Mouse (Mus musculus) forebrain, embryonic 16.5 days (tissue): Measurements from ENCODE around the gene Ddr1. TPM values are rescaled to one million over a fixed set of nuclear protein-coding genes. Genes with fewer than 3 reads are reported as not detected.

ENCODE experiments used
- ATAC-seq: fragments of 200-750 bp; cut with Nextera tagmentation; 2 replicates; pipeline ENCODE4 v1.8.0; 2017; ENCODE audit warnings: mild to moderate bottlenecking, moderate library complexity
- H3K27ac ChIP-seq: fragments of 300-500 bp; sonication (generic); 2 replicates; pipeline ENCODE4 v1.5.1; 2014; ENCODE audit warnings: low read length, control low read depth
- H3K27me3 ChIP-seq: fragments of 300-500 bp; sonication (generic); replicated peaks from 2 replicates; pipeline ENCODE4 v1.6.1; 2014; ENCODE audit warnings: low read length; ENCODE audit not compliant: control insufficient read depth, insufficient read depth
- H3K36me3 ChIP-seq: fragments of 300-500 bp; sonication (generic); 2 replicates; pipeline ENCODE4 v1.6.1; 2014; ENCODE audit not compliant: control insufficient read depth, insufficient read depth
- H3K4me1 ChIP-seq: fragments of 300-500 bp; sonication (generic); replicated peaks from 2 replicates; pipeline ENCODE4 v1.6.1; 2014; ENCODE audit warnings: low read length; ENCODE audit not compliant: control insufficient read depth, insufficient read depth
- H3K4me2 ChIP-seq: fragments of 300-500 bp; sonication (generic); 2 replicates; pipeline ENCODE4 v1.6.1; 2014; ENCODE audit warnings: mild to moderate bottlenecking, low read length, control low read depth
- H3K4me3 ChIP-seq: fragments of 300-500 bp; sonication (generic); replicated peaks from 2 replicates; pipeline ENCODE4 v1.5.1; 2014; ENCODE audit warnings: mild to moderate bottlenecking, low read length, control low read depth
- H3K9ac ChIP-seq: fragments of 300-500 bp; sonication (generic); replicated peaks from 2 replicates; pipeline ENCODE4 v1.6.1; 2014; ENCODE audit warnings: low read depth, low read length, control low read depth
- H3K9me3 ChIP-seq: fragments of 300-500 bp; sonication (generic); 2 replicates; pipeline ENCODE4 v1.6.1; 2016; ENCODE audit warnings: low read length; ENCODE audit not compliant: control insufficient read depth
- WGBS: fragments of 180-500 bp; shearing (Covaris S2); extraction: QIAGEN DNeasy Blood & Tissue Kit; methylation state at CpG from one replicate; pipeline ENCODE4 v1.1.7; 2014; 5-methylcytosine and 5-hydroxymethylcytosine counted together
- polyA plus RNA-seq: library from polyadenylated mRNA; unstranded; fragments of >200 nt; fragmentation: Nextera tagmentation; extraction: Ambion mirVana; gene quantifications from 2 replicates; pipeline ENCODE4 v1.2.1, GENCODE M21; 2015

The Ddr1 gene
- polyA plus RNA-seq, 1 experiment from 2014 or later: 113 TPM

DNA sequence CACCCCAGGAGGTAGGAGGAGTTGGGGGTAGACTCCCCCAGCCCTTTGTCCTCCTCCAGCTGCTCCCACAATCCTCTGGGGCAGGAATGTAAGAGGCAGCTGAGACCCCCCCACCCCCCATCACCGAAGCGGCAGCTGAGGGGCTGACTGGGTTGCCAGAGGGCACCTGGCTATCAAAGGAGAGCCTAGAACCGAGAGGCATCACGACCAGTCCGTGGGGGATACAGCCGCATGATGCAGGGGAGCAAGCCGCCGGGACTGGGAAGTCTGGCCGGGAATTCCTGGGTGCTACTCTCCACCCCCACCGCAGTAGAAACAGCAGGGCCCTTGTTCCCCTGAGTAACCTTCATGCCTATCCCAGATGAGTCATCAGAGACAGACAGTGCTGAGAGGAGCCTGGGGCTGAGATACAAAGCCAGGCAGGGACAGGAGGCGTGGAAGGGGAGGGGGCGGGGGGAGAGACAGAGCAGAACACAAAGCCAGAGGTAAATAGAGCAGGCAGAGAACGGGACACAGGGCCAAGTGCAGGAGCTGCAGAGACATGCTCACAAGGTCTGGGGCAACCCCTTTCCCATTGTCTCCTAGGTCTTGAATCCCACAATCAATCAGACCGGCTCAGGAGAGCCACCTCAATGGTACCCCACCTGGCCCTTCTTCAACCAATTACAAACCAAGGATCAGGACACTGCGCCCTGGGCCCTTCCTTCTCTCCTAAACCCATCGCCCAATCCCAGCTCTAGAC, 6.5 kb downstream of the Ddr1 start:
- under 1% methylated on average over 16 of the region's 16 CpGs for WGBS

DNA sequence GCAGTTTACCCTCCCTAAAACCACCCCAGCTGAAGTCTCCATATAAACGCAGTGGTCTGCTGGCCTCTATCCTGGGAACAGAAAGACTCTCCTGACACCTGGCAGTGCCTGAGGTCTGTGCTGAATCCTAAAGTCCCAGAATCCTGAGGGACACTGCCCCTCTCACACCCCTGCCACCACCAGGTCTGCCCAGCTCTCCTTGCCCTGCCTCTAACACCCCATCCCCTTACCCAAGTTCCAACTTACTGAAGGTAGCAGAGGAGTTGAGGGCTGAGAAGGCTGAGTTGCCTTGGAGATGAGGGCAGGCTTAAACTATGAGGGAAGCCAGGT, 7.0 kb downstream of the Ddr1 start:
- Histone ChIP-seq H3K9me3 (no peaks in the 10 kb centered on the region), H3K4me3 (peak overlapping the region; percentile 51), H3K9ac (peak overlapping the region; percentile 78), H3K27me3 (no peaks in the 10 kb centered on the region), H3K27ac (peak overlapping the region; percentile 100), H3K4me2 (peak overlapping the region; percentile 90), H3K36me3 (peaks cover 14% of the 10 kb centered on the region), H3K4me1 (peaks cover 46% of the 10 kb centered on the region)
- 5% methylated on average over 1 of the region's 1 CpGs for WGBS
- no peak; the same call in 1 of the 2 replicates for ATAC-seq

More for the DNA sequence above, 6.5 kb downstream of the Ddr1 start:
- peak overlapping the region; percentile 78 for H3K9ac ChIP-seq
- no peaks in the 10 kb centered on the region for H3K27me3 ChIP-seq
- peak overlapping the region; percentile 90 for H3K4me2 ChIP-seq
- no peaks in the 10 kb centered on the region for H3K9me3 ChIP-seq
- H3K4me3 ChIP-seq: peak overlapping the region; percentile 51
- peaks cover 9% of the 10 kb centered on the region for H3K36me3 ChIP-seq
- peak; percentile 57 for ATAC-seq
- peak overlapping the region; percentile 100 for H3K27ac ChIP-seq
- H3K4me1 ChIP-seq: peaks cover 50% of the 10 kb centered on the region

DNA sequence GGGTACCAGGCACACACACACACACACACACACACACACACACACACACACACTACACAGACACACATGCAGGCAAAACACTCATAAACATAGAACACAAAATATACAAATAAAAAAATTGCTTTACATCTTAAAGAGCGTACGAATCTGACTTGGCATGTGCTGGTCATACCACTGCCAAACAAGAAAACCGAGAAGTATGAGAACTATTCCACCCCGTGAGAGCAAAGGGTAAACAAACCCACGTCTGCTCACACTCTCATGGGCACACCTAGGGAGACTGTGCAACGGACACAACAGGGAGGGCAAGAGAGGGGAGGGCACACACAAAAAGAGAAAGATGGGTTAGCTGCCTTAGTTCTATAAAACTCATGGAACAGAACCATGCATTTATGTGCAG, 7.7 kb downstream of the Ddr1 start:
- peak overlapping the region; percentile 100 for H3K27ac ChIP-seq
- no peak overlapping the region; the same call in 1 of the 2 replicates for H3K9ac ChIP-seq
- H3K4me1 ChIP-seq: peaks cover 39% of the 10 kb centered on the region
- no peaks in the 10 kb centered on the region for H3K27me3 ChIP-seq
- no peaks in the 10 kb centered on the region for H3K9me3 ChIP-seq
- peak overlapping the region; percentile 90 for H3K4me2 ChIP-seq
- H3K4me3 ChIP-seq: peak overlapping the region; percentile 51
- ATAC-seq: no peak
- peaks cover 19% of the 10 kb centered on the region for H3K36me3 ChIP-seq
- WGBS: 30% methylated on average over 6 of the region's 6 CpGs

DNA sequence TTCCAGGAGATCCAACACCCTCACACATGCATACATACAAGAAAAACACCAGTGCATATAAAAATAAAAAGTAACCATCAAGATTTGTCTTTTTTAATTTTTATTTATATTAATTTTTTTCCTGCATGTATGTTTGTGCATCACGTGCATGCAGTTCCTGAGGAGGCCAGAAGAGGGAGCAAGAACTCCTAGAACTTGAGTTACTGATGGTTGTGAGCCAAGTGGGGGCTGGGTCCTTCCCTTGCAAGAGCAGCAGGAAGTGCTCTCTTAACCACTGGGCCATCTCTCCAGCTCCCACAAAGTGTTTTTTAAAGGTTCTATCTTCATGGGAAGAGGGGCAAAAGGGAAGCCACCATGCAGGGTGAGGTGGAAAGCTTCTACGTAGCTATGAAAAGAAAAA, 9.1 kb downstream of the Ddr1 start:
- Histone ChIP-seq H3K4me3 (no peak overlapping the region), H3K27me3 (no peaks in the 10 kb centered on the region), H3K4me1 (peaks cover 34% of the 10 kb centered on the region), H3K9ac (no peak overlapping the region), H3K4me2 (no peak overlapping the region), H3K36me3 (peaks cover 28% of the 10 kb centered on the region), H3K27ac (no peak overlapping the region), H3K9me3 (no peaks in the 10 kb centered on the region)
- no peak for ATAC-seq
- WGBS: 95% methylated on average over 2 of the region's 2 CpGs

DNA sequence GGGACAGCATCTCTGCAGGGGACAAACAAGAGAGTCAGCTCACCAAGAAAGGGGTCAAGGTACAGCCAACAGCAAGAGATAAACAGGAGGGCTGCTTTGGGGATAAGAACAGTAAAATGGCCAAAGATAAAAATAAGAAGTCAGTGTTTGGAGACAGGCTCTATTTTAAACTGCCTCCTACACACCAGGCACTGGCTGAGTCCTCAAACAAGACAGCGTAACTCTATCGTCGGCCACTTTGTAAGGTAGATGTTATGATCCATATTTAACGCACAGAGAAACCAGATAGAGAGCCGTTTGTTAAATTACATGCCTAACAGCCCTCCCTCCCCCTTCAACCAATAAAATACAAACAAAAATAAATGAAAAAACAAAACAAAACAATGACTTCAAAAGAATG, 10.5 kb downstream of the Ddr1 start:
- Histone ChIP-seq H3K4me3 (no peak overlapping the region), H3K27me3 (no peaks in the 10 kb centered on the region), H3K9ac (no peak overlapping the region), H3K4me1 (peaks cover 23% of the 10 kb centered on the region), H3K4me2 (no peak overlapping the region), H3K9me3 (no peaks in the 10 kb centered on the region), H3K36me3 (peaks cover 42% of the 10 kb centered on the region), H3K27ac (no peak overlapping the region)
- ATAC-seq: no peak
- 92% methylated on average over 5 of the region's 5 CpGs for WGBS

DNA sequence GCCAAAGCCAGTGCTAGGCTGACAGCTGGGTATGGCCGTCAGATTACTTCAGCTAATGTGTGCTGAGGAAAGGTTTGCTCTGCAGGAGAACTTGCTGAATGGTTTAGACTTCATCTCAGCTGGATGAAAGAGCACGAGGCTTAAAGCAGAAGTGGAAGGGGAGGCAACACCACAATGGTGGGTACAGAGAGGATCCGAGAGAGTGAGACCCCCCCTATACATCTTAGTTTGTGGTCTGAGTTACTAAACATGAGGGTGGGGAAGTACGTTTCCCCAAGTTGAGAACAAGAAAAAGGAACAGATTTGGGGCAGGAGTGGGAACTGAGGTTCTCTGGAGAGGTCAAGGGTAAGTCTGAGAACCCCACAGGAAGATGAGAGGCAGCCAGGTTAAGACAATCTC, 12.1 kb downstream of the Ddr1 start:
- H3K36me3 ChIP-seq: peaks cover 47% of the 10 kb centered on the region
- H3K27me3 ChIP-seq: no peaks in the 10 kb centered on the region
- H3K4me3 ChIP-seq: no peak overlapping the region
- no peak overlapping the region for H3K27ac ChIP-seq
- no peak overlapping the region for H3K4me2 ChIP-seq
- peaks cover 10% of the 10 kb centered on the region for H3K4me1 ChIP-seq
- H3K9me3 ChIP-seq: no peaks in the 10 kb centered on the region
- H3K9ac ChIP-seq: no peak overlapping the region
- 78% methylated on average over 4 of the region's 4 CpGs for whole genome bisulfite sequencing
- ATAC-seq: no peak

DNA sequence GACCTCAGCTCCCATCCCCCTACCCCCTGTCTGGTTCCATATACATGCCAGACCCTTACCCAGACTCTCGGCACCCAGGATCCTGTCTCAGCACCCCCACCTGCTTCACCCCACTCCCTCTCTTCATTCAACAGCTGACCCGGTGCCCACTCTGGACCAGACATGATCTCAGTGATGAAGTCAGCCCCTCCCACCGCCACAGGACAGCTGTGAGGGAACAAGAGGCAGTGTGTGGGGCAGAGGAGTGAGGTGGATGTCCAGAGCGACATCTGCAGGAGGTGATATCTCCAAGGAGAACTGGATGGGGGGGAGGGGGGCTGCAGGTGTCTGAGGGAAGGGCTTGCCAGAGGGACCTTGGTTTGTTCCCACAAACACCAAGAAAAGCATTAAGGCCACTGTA, 12.6 kb downstream of the Ddr1 start:
- ATAC-seq: no peak
- Histone ChIP-seq H3K27ac (no peak overlapping the region), H3K27me3 (no peaks in the 10 kb centered on the region), H3K9ac (no peak overlapping the region), H3K9me3 (no peaks in the 10 kb centered on the region), H3K4me2 (no peak overlapping the region), H3K4me3 (no peak overlapping the region), H3K36me3 (peaks cover 53% of the 10 kb centered on the region), H3K4me1 (peaks cover 5% of the 10 kb centered on the region)
- 88% methylated on average over 4 of the region's 4 CpGs for WGBS

DNA sequence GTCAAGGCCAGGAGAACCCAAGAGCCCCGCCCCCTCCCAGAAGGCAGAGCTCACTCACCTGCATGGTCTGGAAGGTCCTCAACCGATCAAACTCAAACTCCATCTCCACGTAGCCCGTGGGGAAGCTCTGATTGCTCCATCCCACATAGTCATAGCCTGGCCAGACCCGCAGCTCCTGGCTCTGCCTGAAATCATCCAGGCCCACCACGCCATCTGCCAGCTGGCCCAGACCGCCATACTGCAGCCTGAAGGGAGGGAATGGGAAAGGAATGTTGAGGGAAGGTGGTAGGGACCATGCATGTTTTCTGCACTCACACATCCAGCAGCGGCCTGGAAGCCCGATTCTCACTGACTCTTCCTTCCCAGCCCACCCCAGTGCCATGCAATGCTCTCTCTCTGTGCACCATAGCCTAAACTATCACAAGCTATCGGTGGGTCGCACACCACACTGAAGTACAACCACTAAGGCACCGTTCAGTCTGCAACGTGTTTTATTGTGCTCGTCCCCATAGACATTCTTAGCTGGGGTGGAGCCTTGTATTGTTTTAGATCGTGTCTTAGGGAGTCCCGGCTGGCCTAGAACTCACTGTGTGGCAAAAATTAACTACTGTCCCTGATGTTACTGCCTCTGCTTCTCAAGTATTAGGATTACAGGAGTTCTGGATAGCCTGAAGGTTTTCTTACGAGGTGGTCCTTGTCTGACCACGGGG, 14.3 kb downstream of the Ddr1 start:
- Histone ChIP-seq H3K9me3 (no peaks in the 10 kb centered on the region), H3K4me2 (no peak overlapping the region), H3K4me1 (no peaks in the 10 kb centered on the region), H3K36me3 (peaks cover 53% of the 10 kb centered on the region), H3K9ac (no peak overlapping the region), H3K27ac (no peak overlapping the region), H3K4me3 (no peak overlapping the region), H3K27me3 (no peaks in the 10 kb centered on the region)
- 89% methylated on average over 18 of the region's 18 CpGs for WGBS
- ATAC-seq: no peak

DNA sequence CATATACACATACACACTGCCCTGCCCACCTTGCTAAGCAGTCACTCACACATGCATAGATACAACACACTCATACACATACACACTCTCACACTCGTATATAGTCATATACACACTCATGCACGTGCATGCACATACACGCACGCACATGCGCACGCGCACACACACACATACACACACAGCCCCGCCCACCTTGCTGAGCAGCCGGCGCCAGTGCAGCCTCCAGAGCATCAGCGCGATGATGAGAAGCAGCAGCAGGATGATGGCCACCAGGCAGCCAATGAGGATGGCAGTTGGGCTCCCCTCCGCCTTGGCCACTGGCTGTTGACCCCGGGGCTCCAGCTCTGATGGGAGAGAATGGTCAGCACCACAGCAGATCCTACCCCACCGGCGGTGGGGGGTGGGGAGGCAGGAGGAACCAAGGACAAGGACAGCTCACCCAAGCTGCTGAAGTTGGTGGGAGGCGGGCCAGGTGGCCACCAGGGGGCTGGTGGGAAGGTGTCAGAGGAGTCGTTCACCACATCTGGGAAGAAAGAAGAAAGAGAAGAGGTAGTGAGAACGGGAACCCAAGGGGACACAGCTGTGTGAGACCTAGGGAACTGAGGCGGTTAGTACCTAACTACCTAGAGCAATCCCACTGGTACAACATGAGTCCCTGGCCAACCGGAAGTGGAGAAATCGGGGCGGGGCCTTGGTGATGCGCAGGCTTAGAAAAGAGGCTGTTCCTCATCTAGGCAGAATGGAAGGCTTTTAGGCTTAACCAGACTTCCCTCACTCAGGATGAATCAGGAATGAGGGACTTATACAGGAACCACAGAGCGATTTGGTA, 15.9 kb downstream of the Ddr1 start:
- WGBS: 91% methylated on average over 25 of the region's 25 CpGs
- Histone ChIP-seq H3K27ac (no peak overlapping the region), H3K36me3 (peaks cover 62% of the 10 kb centered on the region), H3K9ac (no peak overlapping the region), H3K4me3 (no peak overlapping the region), H3K27me3 (no peaks in the 10 kb centered on the region), H3K9me3 (no peaks in the 10 kb centered on the region), H3K4me1 (no peaks in the 10 kb centered on the region), H3K4me2 (no peak overlapping the region)
- no peak for ATAC-seq
